Mouse (Mus musculus) liver, embryonic 14.5 days (tissue): Measurements from ENCODE around the gene Camp. TPM values are rescaled to one million over a fixed set of nuclear protein-coding genes. Genes with fewer than 3 reads are reported as not detected.

Source experiments
- ATAC-seq: fragments of 200-750 bp; cut with Nextera tagmentation; 2 replicates; pipeline ENCODE4 v1.8.0; 2017; ENCODE audit warnings: moderate number of reproducible peaks, mild to moderate bottlenecking, moderate library complexity; ENCODE audit not compliant: insufficient read depth
- DNase-seq, 3 experiments: peaks; one replicate each; pipeline ENCODE4 v3.0.0-alpha.2; 2012 to 2013; ENCODE audit warnings: low read depth in 3 of 3, low spot score in 3 of 3
- H3K27ac ChIP-seq: fragments of 300-500 bp; sonication (generic); 2 replicates; pipeline ENCODE4 v1.5.1; 2014; ENCODE audit warnings: moderate library complexity, mild to moderate bottlenecking, control low read depth, inconsistent platforms
- H3K27me3 ChIP-seq: fragments of 300-500 bp; sonication (generic); 2 replicates; pipeline ENCODE4 v1.6.1; 2014; ENCODE audit warnings: mild to moderate bottlenecking, low read length, moderate library complexity; ENCODE audit not compliant: control insufficient read depth, insufficient read depth
- H3K36me3 ChIP-seq: fragments of 300-500 bp; sonication (generic); replicated peaks from 2 replicates; pipeline ENCODE4 v1.6.1; 2014; ENCODE audit warnings: low read depth; ENCODE audit not compliant: control insufficient read depth, insufficient read depth
- H3K4me1 ChIP-seq, 2 experiments: fragments of 200-500 bp in 1 of 2; fragments of 300-500 bp in 1 of 2; sonication (generic) in 1 of 2; replicated peaks; 2 replicates each; pipeline ENCODE4 v1.6.1; 2012 to 2014; ENCODE audit warnings: antibody characterized with exemption in 1 of 2, inconsistent platforms in 1 of 2, low read length in 1 of 2; ENCODE audit not compliant: control insufficient read depth in 2 of 2, insufficient read depth in 2 of 2
- H3K4me2 ChIP-seq: fragments of 300-500 bp; sonication (generic); 2 replicates; pipeline ENCODE4 v1.6.1; 2014; ENCODE audit warnings: low read depth, mild to moderate bottlenecking, control low read depth, moderate library complexity
- H3K4me3 ChIP-seq, 2 experiments: fragments of 200-500 bp in 1 of 2; fragments of 300-500 bp in 1 of 2; sonication (generic) in 1 of 2; 2 replicates each; pipeline ENCODE4 v1.5.1; 2012 to 2014; ENCODE audit warnings: low read depth in 2 of 2, low read length in 2 of 2, mild to moderate bottlenecking in 2 of 2, control low read depth in 1 of 2, inconsistent platforms in 1 of 2, moderate library complexity in 1 of 2; ENCODE audit not compliant: insufficient read depth in 1 of 2
- H3K9ac ChIP-seq: fragments of 300-500 bp; sonication (generic); replicated peaks from 2 replicates; pipeline ENCODE4 v1.6.1; 2014; ENCODE audit warnings: mild to moderate bottlenecking, control low read depth, moderate library complexity
- H3K9me3 ChIP-seq: fragments of 300-500 bp; sonication (generic); 2 replicates; pipeline ENCODE4 v1.6.1; 2016; ENCODE audit warnings: low read length, mixed read lengths; ENCODE audit not compliant: control insufficient read depth
- CTCF ChIP-seq: IDR thresholded peaks from 2 replicates; pipeline ENCODE4 v1.5.1; 2016; ENCODE audit warnings: antibody characterized with exemption, low read depth, control low read depth
- EP300 ChIP-seq: IDR thresholded peaks from 2 replicates; pipeline ENCODE4 v1.6.1; 2016; ENCODE audit warnings: antibody characterized with exemption, low read depth
- WGBS: fragments of 180-500 bp; shearing (Covaris S2); extraction: QIAGEN DNeasy Blood & Tissue Kit; methylation state at CpG from one replicate; pipeline ENCODE4 v1.1.7; 2014; ENCODE audit not compliant: insufficient replicate concordance; 5-methylcytosine and 5-hydroxymethylcytosine counted together
- polyA plus RNA-seq, 2 experiments: library from polyadenylated mRNA; depleted of rRNA in 1 of 2; stranded (reverse) in 1 of 2; unstranded in 1 of 2; fragments of >200 nt; fragmentation: Nextera tagmentation in 1 of 2; extraction: Ambion mirVana in 1 of 2; gene quantifications; 2 replicates each; pipeline versions ENCODE4 v1.2.1 to v1.2.3; 2012 to 2014

Camp gene
- polyA plus RNA-seq, 2 experiments: 56.1 to 101 TPM

DNA sequence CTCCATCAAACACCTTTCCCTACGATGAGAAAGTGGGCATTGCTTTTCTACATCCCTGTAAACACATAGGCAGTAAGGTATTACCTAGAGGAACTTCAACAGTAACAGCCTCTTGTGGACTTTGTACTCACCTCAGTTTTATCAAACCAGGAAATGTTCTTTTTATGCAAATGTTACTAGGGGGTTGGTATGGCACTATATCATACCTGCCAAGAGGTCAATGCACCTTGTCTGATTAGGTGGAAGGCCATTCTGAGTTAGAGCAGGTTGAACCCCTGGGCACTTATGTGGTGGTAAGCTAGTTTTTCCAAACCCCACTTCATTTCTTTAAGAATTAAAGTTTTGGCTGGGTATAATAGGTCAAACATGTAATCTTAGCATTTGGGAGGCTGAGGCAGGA is 29.9 kb upstream of the Camp start:
- ATAC-seq (no peak), DNase-seq (no peak)
- H3K27ac ChIP-seq: no peak overlapping the region
- peaks cover 0 to 12% of the 10 kb centered on the region in 2 experiments; a peak in 3 of 4 replicates for H3K4me1 ChIP-seq
- no peak for TF ChIP-seq CTCF
- TF ChIP-seq EP300: no peak
- no peak overlapping the region for H3K4me3 ChIP-seq
- peaks cover 67% of the 10 kb centered on the region for H3K36me3 ChIP-seq
- no peaks in the 10 kb centered on the region for H3K9me3 ChIP-seq
- H3K9ac ChIP-seq: no peak overlapping the region
- WGBS: 79% methylated on average over 1 of the region's 1 CpGs
- no peaks in the 10 kb centered on the region for H3K27me3 ChIP-seq
- H3K4me2 ChIP-seq: no peak overlapping the region

GRCm38 (mm10) chr9:109877666-109878065 is 28.2 kb upstream of the Camp start:
- H3K4me2 ChIP-seq: peak overlapping the region; percentile 86
- H3K9ac ChIP-seq: peak overlapping the region; percentile 96
- H3K4me1 ChIP-seq: peaks cover 0 to 12% of the 10 kb centered on the region in 2 experiments; a peak in 3 of 4 replicates
- no peaks in the 10 kb centered on the region for H3K9me3 ChIP-seq
- TF ChIP-seq EP300: no peak
- TF ChIP-seq CTCF: peak; percentile 39; the same call in 1 of the 2 replicates
- no peaks in the 10 kb centered on the region for H3K27me3 ChIP-seq
- peak overlapping the region; percentile 72 to 93 for H3K4me3 ChIP-seq
- no peak for DNase-seq
- WGBS: 63% methylated on average over 5 of the region's 5 CpGs
- H3K36me3 ChIP-seq: peaks cover 51% of the 10 kb centered on the region
- H3K27ac ChIP-seq: no peak overlapping the region
- no peak for ATAC-seq

GRCm38 (mm10) chr9:109876756-109877155 is 27.3 kb upstream of the Camp start:
- Histone ChIP-seq H3K27ac (no peak overlapping the region), H3K9me3 (no peaks in the 10 kb centered on the region), H3K4me2 (peak overlapping the region; percentile 86), H3K36me3 (peaks cover 42% of the 10 kb centered on the region), H3K4me1 (peaks cover 0 to 12% of the 10 kb centered on the region in 2 experiments; a peak in 3 of 4 replicates), H3K4me3 (peak overlapping the region; percentile 72 to 93), H3K27me3 (no peaks in the 10 kb centered on the region), H3K9ac (peak overlapping the region; percentile 96)
- DNase-seq (no peak), ATAC-seq (no peak)
- TF ChIP-seq EP300 (no peak), CTCF (no peak)
- WGBS: 3% methylated on average over 3 of the region's 3 CpGs

- DNase-seq (no peak), ATAC-seq (peak; percentile 79)
- H3K27ac ChIP-seq: peak overlapping the region; percentile 32
- H3K9me3 ChIP-seq: no peaks in the 10 kb centered on the region
- peaks cover 34% of the 10 kb centered on the region for H3K36me3 ChIP-seq
- H3K4me2 ChIP-seq: peak overlapping the region; percentile 86
- WGBS: under 1% methylated on average over 58 of the region's 76 CpGs
- TF ChIP-seq CTCF (no peak), EP300 (no peak)
- peaks cover 3 to 19% of the 10 kb centered on the region in 2 experiments for H3K4me1 ChIP-seq
- H3K4me3 ChIP-seq: peak overlapping the region; percentile 72 to 93
- peak overlapping the region; percentile 96 for H3K9ac ChIP-seq
- no peaks in the 10 kb centered on the region for H3K27me3 ChIP-seq
These were observed 26.5 kb upstream of the Camp start for GRCm38 (mm10) chr9:109875695-109876601.
